Mouse (Mus musculus): ENCODE measurements around the gene Dgkg. TPM values are rescaled to one million over a fixed set of nuclear protein-coding genes. Genes with fewer than 3 reads are reported as not detected.
A peak's percentile ranks its signal among the peaks of the same experiment; 100 is the strongest.

Gene Dgkg
- polyA plus RNA-seq, 1 experiment from 2014 or later, result 1.2 TPM

GRCm38 (mm10) chr16:22438441-22439373 is 218.3 kb downstream of the Dgkg start:
- Histone ChIP-seq H3K36me3 (ENCODE audit: insufficient read depth, low read length) (no peaks in the 10 kb centered on the region), H3K27me3 (replicated peaks; ENCODE audit: insufficient read depth, low read length) (no peaks in the 10 kb centered on the region), H3K27ac (ENCODE audit: low read length) (peak overlapping the region; percentile 75), H3K9me3 (ENCODE audit: low read length) (no peaks in the 10 kb centered on the region), H3K9ac (replicated peaks; ENCODE audit: low read depth) (peak overlapping the region; percentile 71), H3K4me2 (replicated peaks; ENCODE audit: low read depth, low read length) (peak overlapping the region; percentile 97), H3K4me3 (ENCODE audit: low read depth, low read length) (peak overlapping the region; percentile 88), H3K4me1 (ENCODE audit: insufficient read depth, low read depth, low read length) (peaks cover 9% of the 10 kb centered on the region; the same call in 1 of the 2 replicates)
- WGBS, result 2% methylated on average over 58 of the region's 59 CpGs
- DNase-seq (ENCODE audit: low spot score), result peak; percentile 78
- peak; percentile 3 for ATAC-seq
- TF ChIP-seq EP300 (IDR thresholded peaks at IDR 0.05) (no peak), CTCF (IDR thresholded peaks at IDR 0.05) (no peak)

DNA sequence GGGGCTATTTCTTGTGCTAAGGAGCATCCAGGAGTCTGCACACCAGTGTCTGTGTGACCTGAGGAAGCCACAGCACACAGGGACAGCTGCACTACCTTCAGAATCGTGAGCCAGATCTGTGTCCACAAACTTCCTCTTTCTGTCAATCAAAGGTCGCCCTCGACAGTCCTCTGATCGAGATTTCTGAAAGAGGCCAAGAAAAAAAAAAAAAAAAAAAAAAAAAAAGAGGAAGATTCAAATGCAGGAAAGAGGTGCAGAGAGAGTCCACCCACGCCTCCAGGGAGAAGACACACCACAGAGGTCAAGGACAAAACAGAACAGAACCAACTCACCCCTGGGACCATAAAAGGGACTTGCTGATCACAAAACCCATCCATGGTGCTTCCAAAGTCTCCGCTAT is 220.9 kb downstream of the Dgkg start:
- Histone ChIP-seq H3K4me1 (ENCODE audit: insufficient read depth, low read depth, low read length) (peaks cover 9% of the 10 kb centered on the region; the same call in 1 of the 2 replicates), H3K9ac (replicated peaks; ENCODE audit: low read depth) (no peak overlapping the region), H3K27ac (ENCODE audit: low read length) (no peak overlapping the region), H3K4me3 (ENCODE audit: low read depth, low read length) (no peak overlapping the region), H3K36me3 (ENCODE audit: insufficient read depth, low read length) (no peaks in the 10 kb centered on the region), H3K4me2 (replicated peaks; ENCODE audit: low read depth, low read length) (peak overlapping the region; percentile 27; the same call in 1 of the 2 replicates), H3K27me3 (replicated peaks; ENCODE audit: insufficient read depth, low read length) (no peaks in the 10 kb centered on the region), H3K9me3 (ENCODE audit: low read length) (no peaks in the 10 kb centered on the region)
- ATAC-seq (no peak), DNase-seq (ENCODE audit: low spot score) (no peak)
- 39% methylated on average over 6 of the region's 6 CpGs for WGBS
- TF ChIP-seq EP300 (IDR thresholded peaks at IDR 0.05), result no peak
- no peak for TF ChIP-seq CTCF (IDR thresholded peaks at IDR 0.05)

DNA sequence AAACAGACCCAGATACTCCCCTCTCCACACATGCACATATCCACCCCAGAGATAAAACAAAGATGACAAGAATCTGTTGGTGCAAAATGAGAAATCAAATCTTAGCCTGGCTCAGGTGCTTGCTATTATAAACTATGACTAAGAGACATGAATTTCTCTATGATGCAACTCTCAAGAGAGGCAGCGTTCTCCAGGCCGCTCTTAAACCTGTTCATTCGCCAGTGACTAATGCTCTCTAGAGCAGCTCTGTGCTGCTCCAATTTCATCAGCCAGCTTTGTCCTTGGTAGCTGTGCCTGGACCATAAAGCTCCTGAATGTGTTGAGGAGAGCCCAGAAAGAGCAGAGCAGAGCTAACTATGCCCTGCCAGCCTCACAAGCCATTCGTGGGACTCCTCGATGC is 222.5 kb downstream of the Dgkg start:
- H3K36me3 ChIP-seq (ENCODE audit: insufficient read depth, low read length), result no peaks in the 10 kb centered on the region
- TF ChIP-seq CTCF (IDR thresholded peaks at IDR 0.05), result no peak
- TF ChIP-seq EP300 (IDR thresholded peaks at IDR 0.05), result peak; percentile 70; the same call in 1 of the 2 replicates
- H3K27me3 ChIP-seq (replicated peaks; ENCODE audit: insufficient read depth, low read length), result no peaks in the 10 kb centered on the region
- H3K9ac ChIP-seq (replicated peaks; ENCODE audit: low read depth), result no peak overlapping the region
- H3K4me1 ChIP-seq (ENCODE audit: insufficient read depth, low read depth, low read length), result no peaks in the 10 kb centered on the region
- 56% methylated on average over 5 of the region's 5 CpGs for WGBS
- H3K4me3 ChIP-seq (ENCODE audit: low read depth, low read length), result no peak overlapping the region
- DNase-seq (ENCODE audit: low spot score) (peak; percentile 92), ATAC-seq (peak; percentile 45)
- peak overlapping the region; percentile 15; the same call in 1 of the 2 replicates for H3K4me2 ChIP-seq (replicated peaks; ENCODE audit: low read depth, low read length)
- H3K27ac ChIP-seq (ENCODE audit: low read length), result no peak overlapping the region
- H3K9me3 ChIP-seq (ENCODE audit: low read length), result no peaks in the 10 kb centered on the region

- Histone ChIP-seq H3K36me3 (ENCODE audit: insufficient read depth, low read length) (no peaks in the 10 kb centered on the region), H3K9ac (replicated peaks; ENCODE audit: low read depth) (no peak overlapping the region), H3K27me3 (replicated peaks; ENCODE audit: insufficient read depth, low read length) (no peaks in the 10 kb centered on the region), H3K4me1 (ENCODE audit: insufficient read depth, low read depth, low read length) (no peaks in the 10 kb centered on the region), H3K27ac (ENCODE audit: low read length) (0 out of 2 replicates have a peak overlapping the region, but pooled peaks have one; percentile 35), H3K4me2 (replicated peaks; ENCODE audit: low read depth, low read length) (peak overlapping the region; percentile 15), H3K4me3 (ENCODE audit: low read depth, low read length) (no peak overlapping the region), H3K9me3 (ENCODE audit: low read length) (no peaks in the 10 kb centered on the region)
- 20% methylated on average over 12 of the region's 12 CpGs for whole genome bisulfite sequencing
- ATAC-seq (no peak), DNase-seq (ENCODE audit: low spot score) (no peak)
- TF ChIP-seq CTCF (IDR thresholded peaks at IDR 0.05) (no peak), EP300 (IDR thresholded peaks at IDR 0.05) (no peak)
Measured at GRCm38 (mm10) chr16:22433944-22434343, 223.1 kb downstream of the Dgkg start.

DNA sequence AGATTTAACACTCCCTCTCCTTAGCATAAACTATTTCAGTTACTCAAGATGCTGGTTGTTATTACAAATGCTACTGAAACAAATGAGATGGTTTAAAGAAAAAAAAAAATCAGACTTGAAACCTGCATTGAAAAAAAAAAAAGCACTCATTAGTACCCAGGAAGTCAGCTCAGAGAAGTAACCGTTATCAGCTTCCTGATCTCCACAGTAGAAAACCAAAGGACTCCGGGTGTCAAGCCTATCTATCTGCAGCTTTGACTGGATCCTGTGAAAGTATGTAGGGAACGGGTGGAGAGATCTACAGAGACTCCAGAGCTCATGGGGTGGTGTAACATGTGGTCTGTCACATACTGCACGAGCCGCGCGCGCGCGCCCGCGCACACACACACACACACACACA is 225.2 kb downstream of the Dgkg start:
- no peak for DNase-seq (ENCODE audit: low spot score)
- no peaks in the 10 kb centered on the region for H3K36me3 ChIP-seq (ENCODE audit: insufficient read depth, low read length)
- no peaks in the 10 kb centered on the region for H3K9me3 ChIP-seq (ENCODE audit: low read length)
- no peak for ATAC-seq
- no peak for TF ChIP-seq EP300 (IDR thresholded peaks at IDR 0.05)
- WGBS, result 55% methylated on average over 12 of the region's 12 CpGs
- H3K4me1 ChIP-seq (ENCODE audit: insufficient read depth, low read depth, low read length), result no peaks in the 10 kb centered on the region; the same call in 1 of the 2 replicates
- no peak overlapping the region for H3K4me2 ChIP-seq (replicated peaks; ENCODE audit: low read depth, low read length)
- no peak overlapping the region for H3K4me3 ChIP-seq (ENCODE audit: low read depth, low read length)
- no peaks in the 10 kb centered on the region for H3K27me3 ChIP-seq (replicated peaks; ENCODE audit: insufficient read depth, low read length)
- H3K9ac ChIP-seq (replicated peaks; ENCODE audit: low read depth), result no peak overlapping the region
- H3K27ac ChIP-seq (ENCODE audit: low read length), result no peak overlapping the region

DNA sequence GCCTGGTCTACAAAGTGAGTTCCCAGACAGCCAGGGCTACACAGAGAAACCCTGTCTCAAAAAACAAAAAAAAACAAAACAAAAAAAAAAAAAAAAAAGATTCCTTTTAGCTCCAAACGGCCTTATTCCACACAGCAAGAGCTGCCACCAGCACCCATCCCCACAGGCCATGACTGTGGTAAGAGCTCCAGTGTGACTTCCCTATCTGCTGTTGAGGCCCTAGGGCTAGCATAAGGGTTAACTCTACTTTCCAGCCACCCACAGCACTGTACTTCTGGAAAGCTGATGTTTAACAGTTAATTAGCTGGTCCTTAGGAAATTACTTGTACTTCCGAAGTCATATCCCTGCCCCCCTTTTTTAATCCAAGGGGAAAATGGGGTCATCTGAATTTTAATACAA is 225.7 kb downstream of the Dgkg start:
- Histone ChIP-seq H3K9ac (replicated peaks; ENCODE audit: low read depth) (no peak overlapping the region), H3K4me2 (replicated peaks; ENCODE audit: low read depth, low read length) (no peak overlapping the region), H3K27ac (ENCODE audit: low read length) (no peak overlapping the region), H3K9me3 (ENCODE audit: low read length) (no peaks in the 10 kb centered on the region), H3K36me3 (ENCODE audit: insufficient read depth, low read length) (no peaks in the 10 kb centered on the region), H3K4me1 (ENCODE audit: insufficient read depth, low read depth, low read length) (no peaks in the 10 kb centered on the region; the same call in 1 of the 2 replicates), H3K27me3 (replicated peaks; ENCODE audit: insufficient read depth, low read length) (no peaks in the 10 kb centered on the region), H3K4me3 (ENCODE audit: low read depth, low read length) (no peak overlapping the region)
- ATAC-seq (no peak), DNase-seq (ENCODE audit: low spot score) (no peak)
- no peak for TF ChIP-seq CTCF (IDR thresholded peaks at IDR 0.05)
- TF ChIP-seq EP300 (IDR thresholded peaks at IDR 0.05), result no peak
- WGBS, result 69% methylated on average over 2 of the region's 2 CpGs
